Mouse (Mus musculus) testis, postnatal 14 days (tissue): Measurements from ENCODE around the gene Zfyve28.

Experiments
- DNase-seq: peaks from one replicate; pipeline ENCODE4 v3.0.0; 2021; ENCODE audit warnings: low spot score

Zfyve28 gene

GRCm38 (mm10) chr5:34177091-34177490 is 111.2 kb downstream of the Zfyve28 start:
- DNase-seq: peak; percentile 3

- DNase-seq: peak; percentile 3
Observed at GRCm38 (mm10) chr5:34176691-34177090, 111.6 kb downstream of the Zfyve28 start.

GRCm38 (mm10) chr5:34175403-34175694 is 112.9 kb downstream of the Zfyve28 start:
- peak; percentile 5 for DNase-seq

GRCm38 (mm10) chr5:34174550-34175402 is 113.5 kb downstream of the Zfyve28 start:
- DNase-seq: peak; percentile 3

GRCm38 (mm10) chr5:34174021-34174420 is 114.2 kb downstream of the Zfyve28 start:
- DNase-seq: peak; percentile 5

GRCm38 (mm10) chr5:34170726-34171125 is 117.5 kb downstream of the Zfyve28 start:
- DNase-seq: peak; percentile 44

- no peak for DNase-seq
Observed at GRCm38 (mm10) chr5:34169954-34170353, 118.3 kb downstream of the Zfyve28 start.

GRCm38 (mm10) chr5:34168950-34169891 is 119.0 kb downstream of the Zfyve28 start, which contains the start of the genes Poln and Haus3:
TSS of gene Poln (minus strand) at chr5:34169448.
TSS of gene Haus3 (minus strand) at chr5:34169527.
- peak; percentile 98 for DNase-seq

- DNase-seq: no peak
Observed at GRCm38 (mm10) chr5:34167857-34168256, 120.4 kb downstream of the Zfyve28 start.

- DNase-seq: no peak
Observed at GRCm38 (mm10) chr5:34165793-34166192, 122.5 kb downstream of the Zfyve28 start.

- DNase-seq: no peak
Observed at GRCm38 (mm10) chr5:34148476-34148875, 139.8 kb downstream of the Zfyve28 start.

GRCm38 (mm10) chr5:34147554-34147953 is 140.7 kb downstream of the Zfyve28 start:
- DNase-seq: no peak
